Mouse (Mus musculus): ENCODE results near the gene Dhx57. TPM values are rescaled to one million over a fixed set of nuclear protein-coding genes. Genes with fewer than 3 reads are reported as not detected.

Dhx57 gene
- polyA plus RNA-seq (2017; shearing (Covaris generic)): 20.0 TPM

DNA sequence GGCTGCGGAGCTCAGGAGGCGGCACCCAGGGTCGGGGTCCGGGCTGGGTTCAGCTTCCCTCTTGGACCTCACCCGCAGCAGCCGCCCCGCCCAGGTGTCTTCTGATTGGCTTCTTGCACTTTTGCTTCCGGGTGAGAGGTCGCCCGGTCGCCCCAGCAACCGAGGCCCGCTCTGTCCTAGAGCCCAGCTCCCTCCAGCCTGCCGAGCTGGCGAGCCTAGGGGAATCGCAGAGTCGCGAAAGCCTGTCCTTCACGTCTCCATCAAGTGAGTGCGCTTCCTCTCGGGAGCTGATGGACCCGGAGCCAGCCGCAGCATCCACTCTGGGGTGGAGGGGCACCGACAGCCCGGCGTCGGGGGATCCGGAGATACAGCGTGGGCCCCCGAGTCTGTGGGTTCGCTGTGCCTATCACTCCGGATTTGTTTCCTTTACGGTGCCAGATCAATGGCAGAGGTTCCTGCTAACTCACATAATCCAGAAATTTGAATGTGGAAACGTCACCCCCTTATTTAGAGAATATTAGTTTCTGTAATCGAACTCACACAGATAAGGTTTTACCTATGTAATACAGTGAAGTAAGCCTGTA lies at the start of gene Dhx57, which contains the start of gene Morn2:
Gene Dhx57 (minus strand): TSS at position 403 of the 584 bp plus-strand sequence.
Gene Morn2 (plus strand): TSS at position 130 of the 584 bp plus-strand sequence.

DNA sequence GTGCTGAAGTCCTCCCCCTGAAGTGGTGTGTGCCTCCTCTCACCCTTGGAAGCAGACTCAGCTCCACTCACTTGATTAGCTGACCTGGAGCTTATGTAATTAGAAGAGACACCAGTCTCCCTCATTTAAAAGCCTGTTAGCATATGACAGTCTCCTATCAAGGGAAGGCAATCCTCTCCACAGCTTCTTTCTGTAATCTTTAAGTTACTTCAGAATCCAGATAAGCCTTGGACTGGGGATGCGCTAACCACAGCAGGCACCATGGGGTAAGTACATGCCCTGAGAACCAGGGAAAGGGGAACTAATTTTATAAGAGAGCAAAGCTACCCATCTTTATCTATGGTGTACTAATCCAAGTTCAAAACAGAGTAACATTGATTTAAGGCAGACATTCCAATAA lies 17.0 kb upstream of the Dhx57 start, which contains the start of gene Arhgef33:
Gene Arhgef33 (plus strand): TSS at position 157 of the 400 bp plus-strand sequence.

DNA sequence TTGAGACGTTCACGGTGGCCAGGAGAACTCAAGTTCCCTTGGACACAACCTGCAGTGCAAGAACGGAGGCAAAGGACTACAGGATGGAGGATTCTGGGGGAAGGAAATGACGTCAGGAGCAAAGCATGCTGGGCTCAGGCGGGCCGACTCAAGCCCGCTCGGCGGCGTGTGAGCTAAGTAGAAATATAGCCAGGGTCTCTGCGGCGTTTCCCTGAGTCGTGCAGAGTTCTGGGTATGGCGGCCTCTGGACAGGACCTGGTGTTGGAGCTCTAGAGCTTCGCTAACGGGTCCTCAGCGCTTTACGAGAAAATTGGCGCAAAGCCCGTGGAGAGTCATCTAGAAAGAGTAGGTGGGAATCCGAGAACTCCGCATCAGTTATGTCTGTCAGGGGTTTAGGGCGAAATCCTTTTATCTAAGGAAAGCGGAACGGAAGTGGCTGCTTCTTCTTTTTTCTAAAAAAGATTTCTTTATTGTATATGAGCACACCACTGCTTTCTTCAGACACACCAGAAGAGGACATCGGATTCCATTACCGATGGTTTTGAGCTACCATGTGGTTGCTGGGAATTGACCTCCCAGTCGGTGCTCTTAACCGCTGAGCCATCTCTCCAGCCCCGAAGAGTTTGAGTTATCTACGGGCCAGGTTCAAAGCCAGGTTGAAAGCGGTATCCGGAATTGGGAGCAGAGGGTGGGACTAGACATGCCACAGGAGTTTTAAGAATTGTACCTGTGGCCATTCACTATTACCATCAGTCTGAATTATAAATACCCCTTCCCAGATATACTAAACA lies 65.8 kb downstream of the Dhx57 start, which contains the start of gene Gemin6:
Gene Gemin6 (plus strand): TSS at position 116 of the 791 bp plus-strand sequence.

DNA sequence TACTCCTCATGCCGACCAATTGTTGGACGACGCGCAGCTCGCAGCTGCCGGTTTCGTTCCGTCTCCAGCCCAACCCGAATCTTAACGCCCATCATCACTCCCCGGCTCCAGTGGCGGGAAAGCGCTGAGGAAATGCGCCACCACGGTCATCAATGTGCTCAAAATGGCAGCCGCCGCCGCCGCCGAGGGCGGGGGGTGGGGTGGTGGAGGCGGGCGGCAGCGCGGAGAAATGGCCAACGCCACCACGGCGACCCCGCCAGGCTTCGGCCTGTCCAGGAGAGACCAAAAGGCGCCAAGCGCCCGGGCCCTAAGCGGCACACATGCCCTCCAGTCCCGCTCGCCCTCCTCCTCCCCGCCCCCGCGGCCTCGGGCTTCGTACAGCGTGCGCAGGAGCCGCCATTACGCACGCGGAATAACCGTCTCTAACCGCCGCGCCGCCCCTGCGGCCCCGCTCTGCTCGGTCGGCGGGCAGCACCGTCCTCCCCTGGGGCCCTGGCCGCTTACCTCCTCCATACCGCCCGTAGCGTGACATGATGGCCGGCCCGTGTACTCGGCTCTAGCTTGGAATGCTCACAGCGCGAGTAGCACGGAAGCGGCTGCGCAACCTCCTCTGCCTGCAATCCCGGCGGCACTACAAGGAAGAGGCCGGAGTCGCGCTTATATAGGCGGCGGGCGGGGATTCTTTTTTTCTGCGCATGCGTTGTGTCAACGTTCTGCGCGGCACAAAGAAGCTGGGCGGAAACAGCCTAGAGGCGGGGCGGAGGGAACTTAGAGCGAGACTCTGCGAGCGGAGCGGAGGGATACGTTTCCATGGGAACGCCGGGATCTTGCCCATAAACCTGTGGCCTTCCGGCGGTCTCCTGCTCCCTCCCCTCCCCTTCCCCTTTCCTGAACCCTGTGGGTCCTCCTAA lies 83.3 kb downstream of the Dhx57 start, which contains the start of the genes Srsf7 and Ttc39d:
Gene Srsf7 (minus strand): TSS at position 637 of the 911 bp plus-strand sequence.
Gene Ttc39d (plus strand): TSS at position 790 of the 911 bp plus-strand sequence.

Other genes starting within 250 kb of the Dhx57 start
- 46.8 TPM for gene Hnrnpll, start 228.1 kb downstream of the Dhx57 start, polyA plus RNA-seq (2017; shearing (Covaris generic))
- gene Galm, start 163.0 kb downstream of the Dhx57 start, polyA plus RNA-seq (2017; shearing (Covaris generic)): 15.4 TPM
- gene Srsf7, start 83.2 kb downstream of the Dhx57 start, polyA plus RNA-seq (2017; shearing (Covaris generic)): 788 TPM
- gene Ttc39d, start 83.0 kb downstream of the Dhx57 start, polyA plus RNA-seq (2017; shearing (Covaris generic)): not detected
- 6.0 TPM for gene Gemin6, start 66.0 kb downstream of the Dhx57 start, polyA plus RNA-seq (2017; shearing (Covaris generic))
- 3.7 TPM for gene Morn2, start 273 bp downstream of the Dhx57 start, polyA plus RNA-seq (2017; shearing (Covaris generic))
- not detected for gene Arhgef33, start 16.9 kb upstream of the Dhx57 start, polyA plus RNA-seq (2017; shearing (Covaris generic))
- not detected for gene Gm10190, start 83.1 kb upstream of the Dhx57 start, polyA plus RNA-seq (2017; shearing (Covaris generic))
- gene Sos1, start 190.0 kb upstream of the Dhx57 start, polyA plus RNA-seq (2017; shearing (Covaris generic)): 25.5 TPM

All from effector memory CD4-positive, alpha-beta T cell, adult 7 months (primary cell).